Mouse (Mus musculus): ENCODE measurements at regions not wholly inside any gene's neighbourhood (a gene's known extent, or its start where the extent isn't known, plus 50 kb on each side); places are given as distances from the start of the nearest gene placed in this dataset.
"Not testable (repeated sequence)": the region's sequence is repeated elsewhere in the genome, so short reads cannot be mapped to it uniquely, and the experiment has no call there.

- no peak for DNase-seq (ENCODE audit: low spot score)
These were observed 410.2 kb downstream of the Ptpru start for GRCm38 (mm10) chr4:131427871-131428270.

GRCm38 (mm10) chr4:131429356-131429755 is 408.7 kb downstream of the Ptpru start:
- DNase-seq (ENCODE audit: low spot score): no peak

- no peak for DNase-seq (ENCODE audit: low spot score)
These were observed 407.7 kb downstream of the Ptpru start for GRCm38 (mm10) chr4:131430420-131430819.

GRCm38 (mm10) chr4:131431188-131431587 is 406.9 kb downstream of the Ptpru start:
- peak; percentile 65 for DNase-seq (ENCODE audit: low spot score)

GRCm38 (mm10) chr4:131432591-131433177 is 405.4 kb downstream of the Ptpru start:
- no peak for DNase-seq (ENCODE audit: low spot score)

GRCm38 (mm10) chr4:131435222-131435621 is 402.9 kb downstream of the Ptpru start:
- DNase-seq (ENCODE audit: low spot score): no peak

GRCm38 (mm10) chr4:131438403-131438802 is 399.7 kb downstream of the Ptpru start:
- DNase-seq (ENCODE audit: low spot score): no peak

- DNase-seq (ENCODE audit: low spot score): no peak
These were observed 399.2 kb downstream of the Ptpru start for GRCm38 (mm10) chr4:131438883-131439282.

GRCm38 (mm10) chr4:131440845-131441244 is 397.2 kb downstream of the Ptpru start:
- DNase-seq (ENCODE audit: low spot score): no peak

- no peak for DNase-seq (ENCODE audit: low spot score)
These were observed 394.6 kb downstream of the Ptpru start for GRCm38 (mm10) chr4:131443518-131443917.

- not testable (repeated sequence) for DNase-seq (ENCODE audit: low spot score)
These were observed 387.8 kb downstream of the Ptpru start for GRCm38 (mm10) chr4:131450296-131450695.

GRCm38 (mm10) chr4:131457551-131457950 is 380.5 kb downstream of the Ptpru start:
- no peak for DNase-seq (ENCODE audit: low spot score)

GRCm38 (mm10) chr4:131459746-131460145 is 378.3 kb downstream of the Ptpru start:
- DNase-seq (ENCODE audit: low spot score): no peak

- no peak for DNase-seq (ENCODE audit: low spot score)
These were observed 376.8 kb downstream of the Ptpru start for GRCm38 (mm10) chr4:131461312-131461711.

GRCm38 (mm10) chr4:131461728-131462127 is 376.4 kb downstream of the Ptpru start:
- no peak for DNase-seq (ENCODE audit: low spot score)

- DNase-seq (ENCODE audit: low spot score): no peak
These were observed 363.1 kb downstream of the Ptpru start for GRCm38 (mm10) chr4:131475023-131475422.

- DNase-seq (ENCODE audit: low spot score): no peak
These were observed 359.2 kb downstream of the Ptpru start for GRCm38 (mm10) chr4:131478923-131479322.

- no peak for DNase-seq (ENCODE audit: low spot score)
These were observed 354.0 kb downstream of the Ptpru start for GRCm38 (mm10) chr4:131483958-131484605.

- no peak for DNase-seq (ENCODE audit: low spot score)
These were observed 353.4 kb downstream of the Ptpru start for GRCm38 (mm10) chr4:131484607-131485111.

- no peak for DNase-seq (ENCODE audit: low spot score)
These were observed 352.8 kb downstream of the Ptpru start for GRCm38 (mm10) chr4:131485126-131485825.

- DNase-seq (ENCODE audit: low spot score): peak; percentile 66
These were observed 351.3 kb downstream of the Ptpru start for GRCm38 (mm10) chr4:131486821-131487220.

GRCm38 (mm10) chr4:131488246-131488645 is 349.8 kb downstream of the Ptpru start:
- no peak for DNase-seq (ENCODE audit: low spot score)

GRCm38 (mm10) chr4:131489056-131489455 is 349.0 kb downstream of the Ptpru start:
- DNase-seq (ENCODE audit: low spot score): no peak

Data from ovary, postnatal 14 days (tissue).